Mouse (Mus musculus) liver, embryonic 14.5 days (tissue): ENCODE data around the gene Car15. TPM values are rescaled to one million over a fixed set of nuclear protein-coding genes. Genes with fewer than 3 reads are reported as not detected.

Experiments
- ATAC-seq: fragments of 200-750 bp; cut with Nextera tagmentation; 2 replicates; pipeline ENCODE4 v1.8.0; 2017; ENCODE audit warnings: moderate number of reproducible peaks, mild to moderate bottlenecking, moderate library complexity; ENCODE audit not compliant: insufficient read depth
- DNase-seq, 3 experiments: peaks; one replicate each; pipeline ENCODE4 v3.0.0-alpha.2; 2012 to 2013; ENCODE audit warnings: low read depth in 3 of 3, low spot score in 3 of 3
- H3K27ac ChIP-seq: fragments of 300-500 bp; sonication (generic); 2 replicates; pipeline ENCODE4 v1.5.1; 2014; ENCODE audit warnings: moderate library complexity, mild to moderate bottlenecking, control low read depth, inconsistent platforms
- H3K27me3 ChIP-seq: fragments of 300-500 bp; sonication (generic); 2 replicates; pipeline ENCODE4 v1.6.1; 2014; ENCODE audit warnings: mild to moderate bottlenecking, low read length, moderate library complexity; ENCODE audit not compliant: control insufficient read depth, insufficient read depth
- H3K36me3 ChIP-seq: fragments of 300-500 bp; sonication (generic); replicated peaks from 2 replicates; pipeline ENCODE4 v1.6.1; 2014; ENCODE audit warnings: low read depth; ENCODE audit not compliant: control insufficient read depth, insufficient read depth
- H3K4me1 ChIP-seq, 2 experiments: fragments of 200-500 bp in 1 of 2; fragments of 300-500 bp in 1 of 2; sonication (generic) in 1 of 2; replicated peaks; 2 replicates each; pipeline ENCODE4 v1.6.1; 2012 to 2014; ENCODE audit warnings: antibody characterized with exemption in 1 of 2, inconsistent platforms in 1 of 2, low read length in 1 of 2; ENCODE audit not compliant: control insufficient read depth in 2 of 2, insufficient read depth in 2 of 2
- H3K4me2 ChIP-seq: fragments of 300-500 bp; sonication (generic); 2 replicates; pipeline ENCODE4 v1.6.1; 2014; ENCODE audit warnings: low read depth, mild to moderate bottlenecking, control low read depth, moderate library complexity
- H3K4me3 ChIP-seq, 2 experiments: fragments of 200-500 bp in 1 of 2; fragments of 300-500 bp in 1 of 2; sonication (generic) in 1 of 2; 2 replicates each; pipeline ENCODE4 v1.5.1; 2012 to 2014; ENCODE audit warnings: low read depth in 2 of 2, low read length in 2 of 2, mild to moderate bottlenecking in 2 of 2, control low read depth in 1 of 2, inconsistent platforms in 1 of 2, moderate library complexity in 1 of 2; ENCODE audit not compliant: insufficient read depth in 1 of 2
- H3K9ac ChIP-seq: fragments of 300-500 bp; sonication (generic); replicated peaks from 2 replicates; pipeline ENCODE4 v1.6.1; 2014; ENCODE audit warnings: mild to moderate bottlenecking, control low read depth, moderate library complexity
- H3K9me3 ChIP-seq: fragments of 300-500 bp; sonication (generic); 2 replicates; pipeline ENCODE4 v1.6.1; 2016; ENCODE audit warnings: low read length, mixed read lengths; ENCODE audit not compliant: control insufficient read depth
- CTCF ChIP-seq: IDR thresholded peaks from 2 replicates; pipeline ENCODE4 v1.5.1; 2016; ENCODE audit warnings: antibody characterized with exemption, low read depth, control low read depth
- EP300 ChIP-seq: IDR thresholded peaks from 2 replicates; pipeline ENCODE4 v1.6.1; 2016; ENCODE audit warnings: antibody characterized with exemption, low read depth
- WGBS: fragments of 180-500 bp; shearing (Covaris S2); extraction: QIAGEN DNeasy Blood & Tissue Kit; methylation state at CpG from one replicate; pipeline ENCODE4 v1.1.7; 2014; ENCODE audit not compliant: insufficient replicate concordance; 5-methylcytosine and 5-hydroxymethylcytosine counted together
- polyA plus RNA-seq, 2 experiments: library from polyadenylated mRNA; depleted of rRNA in 1 of 2; stranded (reverse) in 1 of 2; unstranded in 1 of 2; fragments of >200 nt; fragmentation: Nextera tagmentation in 1 of 2; extraction: Ambion mirVana in 1 of 2; gene quantifications; 2 replicates each; pipeline versions ENCODE4 v1.2.1 to v1.2.3; 2012 to 2014

Car15 gene
- polyA plus RNA-seq, 2 experiments, result 1.3 TPM; not detected in 1

- H3K4me2 ChIP-seq, result no peak overlapping the region
- no peak overlapping the region for H3K27ac ChIP-seq
- H3K9ac ChIP-seq, result no peak overlapping the region
- no peak for ATAC-seq
- H3K4me3 ChIP-seq, result no peak overlapping the region
- H3K27me3 ChIP-seq, result peaks cover 17% of the 10 kb centered on the region
- TF ChIP-seq CTCF (no peak), EP300 (no peak)
- 65% methylated on average over 8 of the region's 8 CpGs for WGBS
- H3K4me1 ChIP-seq, result no peaks in the 10 kb centered on the region
- no peaks in the 10 kb centered on the region for H3K9me3 ChIP-seq
- no peaks in the 10 kb centered on the region for H3K36me3 ChIP-seq
- no peak for DNase-seq
These were observed 21.6 kb downstream of the Car15 start for GRCm38 (mm10) chr16:17816528-17816927.

- Histone ChIP-seq H3K4me3 (peak overlapping the region; percentile 33 to 34), H3K9ac (0 out of 2 replicates have a peak overlapping the region, but pooled peaks have one; percentile 9), H3K36me3 (no peaks in the 10 kb centered on the region), H3K27me3 (peaks cover 17% of the 10 kb centered on the region), H3K4me2 (peak overlapping the region; percentile 65), H3K4me1 (no peaks in the 10 kb centered on the region), H3K27ac (no peak overlapping the region), H3K9me3 (no peaks in the 10 kb centered on the region)
- 3% methylated on average over 63 of the region's 63 CpGs for WGBS
- TF ChIP-seq CTCF (peak; percentile 98), EP300 (no peak)
- peak; percentile 79 for ATAC-seq
- DNase-seq, result peak; percentile 38
These were observed 22.5 kb downstream of the Car15 start for GRCm38 (mm10) chr16:17815411-17816402.

- no peak for ATAC-seq
- H3K4me2 ChIP-seq, result no peak overlapping the region
- TF ChIP-seq EP300 (no peak), CTCF (no peak)
- no peak overlapping the region for H3K9ac ChIP-seq
- peaks cover 30% of the 10 kb centered on the region for H3K27me3 ChIP-seq
- no peaks in the 10 kb centered on the region for H3K9me3 ChIP-seq
- WGBS, result 51% methylated on average over 4 of the region's 4 CpGs
- DNase-seq, result no peak
- H3K4me1 ChIP-seq, result no peaks in the 10 kb centered on the region
- H3K4me3 ChIP-seq, result no peak overlapping the region
- no peak overlapping the region for H3K27ac ChIP-seq
- no peaks in the 10 kb centered on the region for H3K36me3 ChIP-seq
These were observed 25.0 kb downstream of the Car15 start for GRCm38 (mm10) chr16:17813173-17813572.

DNA sequence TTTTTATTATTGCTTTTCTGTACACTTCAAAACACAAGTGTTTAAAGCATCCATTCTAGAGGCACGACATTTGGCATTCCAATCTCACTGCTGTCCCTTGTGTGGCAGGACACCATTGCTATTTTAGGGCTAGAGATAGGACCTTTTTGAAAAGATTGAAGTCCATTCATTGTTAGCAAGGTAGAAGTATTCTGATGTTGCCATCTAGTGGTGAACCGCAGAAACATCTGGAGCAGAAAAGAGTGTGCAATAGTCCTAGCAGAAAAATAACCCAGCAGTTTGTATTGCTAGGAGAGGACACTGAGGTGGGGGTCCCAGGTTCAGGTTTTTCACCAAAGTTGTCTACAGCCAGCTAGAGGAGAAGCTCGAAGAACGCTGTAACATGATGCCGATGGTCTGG lies 26.0 kb downstream of the Car15 start:
- 5% methylated on average over 5 of the region's 5 CpGs for WGBS
- peak in 2 of 3 experiments; percentile 17 to 31 for DNase-seq
- H3K27ac ChIP-seq, result no peak overlapping the region
- H3K9ac ChIP-seq, result no peak overlapping the region
- ATAC-seq, result no peak
- no peak overlapping the region for H3K4me2 ChIP-seq
- no peaks in the 10 kb centered on the region for H3K9me3 ChIP-seq
- no peaks in the 10 kb centered on the region for H3K36me3 ChIP-seq
- no peaks in the 10 kb centered on the region for H3K4me1 ChIP-seq
- no peak for TF ChIP-seq EP300
- peak; percentile 69 for TF ChIP-seq CTCF
- no peak overlapping the region for H3K4me3 ChIP-seq
- peaks cover 41% of the 10 kb centered on the region for H3K27me3 ChIP-seq

GRCm38 (mm10) chr16:17809711-17810110 lies 28.5 kb downstream of the Car15 start:
- ATAC-seq, result no peak
- H3K27me3 ChIP-seq, result peaks cover 52% of the 10 kb centered on the region

More at GRCm38 (mm10) chr16:17809711-17810110, 28.5 kb downstream of the Car15 start:
- H3K9ac ChIP-seq, result no peak overlapping the region
- TF ChIP-seq CTCF, result no peak
- no peaks in the 10 kb centered on the region for H3K4me1 ChIP-seq
- H3K4me3 ChIP-seq, result no peak overlapping the region
- H3K27ac ChIP-seq, result no peak overlapping the region
- 30% methylated on average over 7 of the region's 7 CpGs for WGBS
- H3K36me3 ChIP-seq, result no peaks in the 10 kb centered on the region
- H3K9me3 ChIP-seq, result no peaks in the 10 kb centered on the region
- H3K4me2 ChIP-seq, result no peak overlapping the region
- DNase-seq, result no peak
